Mouse (Mus musculus) kidney, embryonic 15.5 days (tissue): ENCODE data around the gene Kmt5b. TPM values are rescaled to one million over a fixed set of nuclear protein-coding genes. Genes with fewer than 3 reads are reported as not detected.

Experiments used
- ATAC-seq: fragments of 200-750 bp; cut with Nextera tagmentation; replicated peaks from 2 replicates; pipeline ENCODE4 v1.8.0; 2017; ENCODE audit warnings: moderate TSS enrichment; ENCODE audit not compliant: low FRiP score
- H3K27ac ChIP-seq: fragments of 300-500 bp; sonication (generic); 2 replicates; pipeline ENCODE4 v1.5.1; 2015; ENCODE audit warnings: mild to moderate bottlenecking, inconsistent platforms
- H3K27me3 ChIP-seq: fragments of 300-500 bp; sonication (generic); 2 replicates; pipeline ENCODE4 v1.6.1; 2015; ENCODE audit warnings: inconsistent platforms
- H3K36me3 ChIP-seq: fragments of 300-500 bp; sonication (generic); 2 replicates; pipeline ENCODE4 v1.6.1; 2015; ENCODE audit warnings: inconsistent platforms
- H3K4me1 ChIP-seq: fragments of 300-500 bp; sonication (generic); 2 replicates; pipeline ENCODE4 v1.6.1; 2015; ENCODE audit warnings: inconsistent platforms
- H3K4me2 ChIP-seq: fragments of 300-500 bp; sonication (generic); 2 replicates; pipeline ENCODE4 v1.6.1; 2015; ENCODE audit warnings: moderate library complexity, mild to moderate bottlenecking, inconsistent platforms
- H3K4me3 ChIP-seq: fragments of 300-500 bp; sonication (generic); replicated peaks from 2 replicates; pipeline ENCODE4 v1.5.1; 2015; ENCODE audit warnings: mild to moderate bottlenecking, inconsistent platforms
- H3K9ac ChIP-seq: fragments of 300-500 bp; sonication (generic); 2 replicates; pipeline ENCODE4 v1.6.1; 2015; ENCODE audit warnings: mild to moderate bottlenecking, inconsistent platforms
- H3K9me3 ChIP-seq: fragments of 300-500 bp; sonication (generic); replicated peaks from 2 replicates; pipeline ENCODE4 v1.6.1; 2016; ENCODE audit warnings: inconsistent platforms
- WGBS: fragments of 180-500 bp; shearing (Covaris S2); methylation state at CpG from one replicate; pipeline ENCODE4 v1.1.7; 2015; ENCODE audit warnings: mixed read lengths; 5-methylcytosine and 5-hydroxymethylcytosine counted together
- polyA plus RNA-seq: library from polyadenylated mRNA; unstranded; fragments of >200 nt; fragmentation: Nextera tagmentation; extraction: Ambion mirVana; gene quantifications from 2 replicates; pipeline ENCODE4 v1.2.1, GENCODE M21; 2015

Kmt5b gene
- polyA plus RNA-seq, 1 experiment from 2014 or later, result 30.9 TPM

GRCm38 (mm10) chr19:3855601-3856000 is 88.4 kb downstream of the Kmt5b start:
- Histone ChIP-seq H3K27ac (peak overlapping the region; percentile 61; the same call in 1 of the 2 replicates), H3K9me3 (no peaks in the 10 kb centered on the region), H3K36me3 (peaks cover under 1% of the 10 kb centered on the region; the same call in 1 of the 2 replicates), H3K4me2 (peak overlapping the region; percentile 39), H3K27me3 (no peaks in the 10 kb centered on the region), H3K4me3 (peak overlapping the region; percentile 12; the same call in 1 of the 2 replicates), H3K9ac (no peak overlapping the region), H3K4me1 (peaks cover 40% of the 10 kb centered on the region)
- WGBS, result 17% methylated on average over 4 of the region's 4 CpGs
- ATAC-seq, result no peak

- H3K4me3 ChIP-seq, result no peak overlapping the region
- no peaks in the 10 kb centered on the region for H3K27me3 ChIP-seq
- 75% methylated on average over 3 of the region's 3 CpGs for WGBS
- H3K4me2 ChIP-seq, result no peak overlapping the region
- no peak for ATAC-seq
- peaks cover 5% of the 10 kb centered on the region; the same call in 1 of the 2 replicates for H3K36me3 ChIP-seq
- H3K9me3 ChIP-seq, result no peaks in the 10 kb centered on the region
- no peak overlapping the region for H3K9ac ChIP-seq
- H3K4me1 ChIP-seq, result peaks cover 32% of the 10 kb centered on the region
- no peak overlapping the region for H3K27ac ChIP-seq
Measured at GRCm38 (mm10) chr19:3857220-3857619, 90.0 kb downstream of the Kmt5b start.

GRCm38 (mm10) chr19:3862713-3863112 is 95.5 kb downstream of the Kmt5b start:
- H3K27me3 ChIP-seq, result no peaks in the 10 kb centered on the region
- H3K27ac ChIP-seq, result no peak overlapping the region
- 79% methylated on average over 2 of the region's 2 CpGs for WGBS
- H3K36me3 ChIP-seq, result peaks cover 31% of the 10 kb centered on the region
- 0 out of 2 replicates have a peak, but pooled peaks cover 3% of the 10 kb centered on the region for H3K9me3 ChIP-seq
- no peak overlapping the region for H3K9ac ChIP-seq
- no peak overlapping the region for H3K4me3 ChIP-seq
- ATAC-seq, result no peak
- no peak overlapping the region for H3K4me2 ChIP-seq
- H3K4me1 ChIP-seq, result no peaks in the 10 kb centered on the region

- 89% methylated on average over 2 of the region's 2 CpGs for WGBS
- Histone ChIP-seq H3K9me3 (0 out of 2 replicates have a peak, but pooled peaks cover 3% of the 10 kb centered on the region), H3K27me3 (no peaks in the 10 kb centered on the region), H3K4me2 (no peak overlapping the region), H3K27ac (no peak overlapping the region), H3K4me1 (no peaks in the 10 kb centered on the region), H3K4me3 (no peak overlapping the region), H3K36me3 (peaks cover 31% of the 10 kb centered on the region), H3K9ac (no peak overlapping the region)
- no peak for ATAC-seq
Measured at GRCm38 (mm10) chr19:3864960-3865359, 97.7 kb downstream of the Kmt5b start.

Other genes with a start within 250 kb of the Kmt5b start
- 62.1 and 66.9 TPM in 2 replicates for gene Ppp6r3, start 191.7 kb upstream of the Kmt5b start, polyA plus RNA-seq
- 5.8 and 6.9 TPM in 2 replicates for gene Lrp5, start 80.9 kb upstream of the Kmt5b start, polyA plus RNA-seq
- gene 1810055G02Rik, start 59.1 kb upstream of the Kmt5b start, polyA plus RNA-seq, result 39.7 and 43.9 TPM in 2 replicates
- 58.8 and 63.1 TPM in 2 replicates for gene Chka, start 84.4 kb downstream of the Kmt5b start, polyA plus RNA-seq
- 43.9 and 54.6 TPM in 2 replicates for gene Tcirg1, start 139.7 kb downstream of the Kmt5b start, polyA plus RNA-seq
- gene Ndufs8, start 145.4 kb downstream of the Kmt5b start, polyA plus RNA-seq, result 344 and 353 TPM in 2 replicates
- 2.9 and 4.1 TPM in 2 replicates for gene Aldh3b1, start 162.4 kb downstream of the Kmt5b start, polyA plus RNA-seq
- 18.3 and 21.2 TPM in 2 replicates for gene Unc93b1, start 167.8 kb downstream of the Kmt5b start, polyA plus RNA-seq
- 0.06 TPM in 1 of 2 replicates, not detected in the other for gene Aldh3b3, start 191.2 kb downstream of the Kmt5b start, polyA plus RNA-seq
- 1.7 and 1.8 TPM in 2 replicates for gene Aldh3b2, start 204.9 kb downstream of the Kmt5b start, polyA plus RNA-seq
- gene Acy3, start 219.1 kb downstream of the Kmt5b start, polyA plus RNA-seq, result 28.6 and 35.0 TPM in 2 replicates
- 0.75 and 1.5 TPM in 2 replicates for gene Tbx10, start 225.3 kb downstream of the Kmt5b start, polyA plus RNA-seq
- 31.2 and 36.2 TPM in 2 replicates for gene Nudt8, start 233.2 kb downstream of the Kmt5b start, polyA plus RNA-seq
- 3.3 and 4.1 TPM in 2 replicates for gene Gm49405, start 233.2 kb downstream of the Kmt5b start, polyA plus RNA-seq
- 5.0 and 5.1 TPM in 2 replicates for gene Doc2g, start 235.9 kb downstream of the Kmt5b start, polyA plus RNA-seq
- 220 and 237 TPM in 2 replicates for gene Ndufv1, start 245.4 kb downstream of the Kmt5b start, polyA plus RNA-seq